Mouse (Mus musculus) cerebellum, adult 9-10 months (tissue): ENCODE measurements at regions not wholly inside any gene's neighbourhood (a gene's known extent, or its start where the extent isn't known, plus 50 kb on each side); places are given as distances from the start of the nearest gene placed in this dataset.
A peak's percentile ranks its signal among the peaks of the same experiment; 100 is the strongest.

Experiments used
- DNase-seq: peaks from one replicate; pipeline ENCODE4 v3.0.0; 2022

GRCm38 (mm10) chr11:84634990-84635389 is 109.7 kb upstream of the Lhx1 start:
- no peak for DNase-seq

- no peak for DNase-seq
Measured at GRCm38 (mm10) chr11:84633300-84633699, 108.0 kb upstream of the Lhx1 start.

GRCm38 (mm10) chr11:84628111-84628510 is 102.8 kb upstream of the Lhx1 start:
- peak; percentile 80 for DNase-seq

GRCm38 (mm10) chr11:84627685-84628084 is 102.3 kb upstream of the Lhx1 start:
- peak; percentile 30 for DNase-seq

GRCm38 (mm10) chr11:84627259-84627658 is 101.9 kb upstream of the Lhx1 start:
- DNase-seq, result no peak

GRCm38 (mm10) chr11:84624100-84624499 is 98.8 kb upstream of the Lhx1 start:
- DNase-seq, result no peak

GRCm38 (mm10) chr11:84619713-84620112 is 94.4 kb upstream of the Lhx1 start:
- DNase-seq, result no peak

GRCm38 (mm10) chr11:84618576-84618975 is 93.2 kb upstream of the Lhx1 start:
- DNase-seq, result no peak

- no peak for DNase-seq
Measured at GRCm38 (mm10) chr11:84612982-84613720, 87.8 kb upstream of the Lhx1 start.

- peak; percentile 39 for DNase-seq
Measured at GRCm38 (mm10) chr11:84611625-84611879, 86.2 kb upstream of the Lhx1 start.

- no peak for DNase-seq
Measured at GRCm38 (mm10) chr11:84610774-84611624, 85.7 kb upstream of the Lhx1 start.

GRCm38 (mm10) chr11:84604781-84605180 is 79.4 kb upstream of the Lhx1 start:
- no peak for DNase-seq

- DNase-seq, result no peak
Measured at GRCm38 (mm10) chr11:84599267-84599841, 74.0 kb upstream of the Lhx1 start.

GRCm38 (mm10) chr11:84597572-84598295 is 72.4 kb upstream of the Lhx1 start:
- DNase-seq, result no peak

GRCm38 (mm10) chr11:84592715-84593339 is 67.5 kb upstream of the Lhx1 start:
- no peak for DNase-seq

GRCm38 (mm10) chr11:84587107-84587506 is 61.8 kb upstream of the Lhx1 start:
- no peak for DNase-seq

- no peak for DNase-seq
Measured at GRCm38 (mm10) chr11:84585626-84586025, 60.3 kb upstream of the Lhx1 start.

- DNase-seq, result no peak
Measured at GRCm38 (mm10) chr11:84578805-84579541, 53.6 kb upstream of the Lhx1 start.
